ENCODE assay signal across 10 mouse cellular contexts in the genomic region with DNA sequence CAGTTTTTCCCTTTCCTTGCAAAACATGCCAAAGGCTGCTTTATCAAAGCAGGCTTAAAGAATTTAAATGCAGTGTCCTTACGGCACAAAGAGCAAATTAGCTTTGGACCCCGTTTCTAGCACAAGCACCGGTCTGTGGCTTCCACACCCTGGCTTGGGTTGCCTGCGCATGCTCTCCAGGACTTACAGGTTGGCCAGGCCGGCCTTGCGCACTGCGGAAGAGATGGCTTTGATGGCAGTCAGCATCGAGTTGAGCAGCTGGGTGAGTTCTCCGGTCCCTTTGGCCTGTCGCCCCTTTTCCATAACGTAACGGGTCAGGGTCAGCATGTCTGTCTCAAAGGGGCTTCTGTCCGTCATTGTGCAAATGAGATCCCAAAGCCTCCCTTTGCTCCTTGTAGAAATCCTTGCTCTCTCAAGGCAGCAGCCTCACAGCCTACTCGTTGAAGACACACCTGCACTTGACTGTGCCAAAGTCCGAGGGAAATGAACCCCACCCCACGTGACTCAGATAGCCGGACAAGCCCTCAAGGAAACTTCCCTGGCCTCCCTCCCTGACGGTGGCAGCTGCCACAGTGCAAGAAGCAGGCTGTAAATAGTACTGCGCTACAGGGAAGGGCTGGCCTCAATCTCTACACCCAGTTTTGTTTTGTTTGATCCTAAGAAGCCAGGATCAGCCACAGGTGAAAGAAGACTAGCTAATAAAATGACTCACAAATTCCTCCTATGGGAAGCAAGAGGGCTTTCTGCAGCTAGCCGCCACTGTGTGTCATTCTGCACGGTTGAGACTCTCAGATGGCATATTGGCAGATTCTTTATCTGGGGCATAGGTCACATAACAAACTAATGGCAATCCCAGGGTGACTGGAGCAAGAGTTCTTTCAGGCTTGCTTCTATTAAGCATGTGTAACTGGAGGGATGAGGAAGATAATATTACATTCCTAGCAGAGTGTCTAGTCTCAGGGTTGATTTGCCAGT. TPM values are rescaled to one million over a fixed set of nuclear protein-coding genes. Genes with fewer than 3 reads are reported as not detected.
DNase-seq lines count a peak whose midpoint lies in the region; ATAC-seq and TF ChIP-seq lines count a peak whose summit lies in the region.
"Had no signal": no experiment of that assay in that cellular context is flagged by ENCODE, and none has a peak within 500 bp of the region (broad histone marks: within the 10 kb centered on the region; RNA-seq: fewer than 3 reads in every experiment).

A gene (minus strand): TSS at position 482 of the 975 bp plus-strand sequence.

- no peak for TF ChIP-seq EP300 in liver, postnatal 0 days (IDR thresholded peaks at IDR 0.05; ENCODE audit: low read depth)

- H3K4me1 ChIP-seq in liver, postnatal 0 days (ENCODE audit: insufficient read depth) = no peaks in the 10 kb centered on the region
- peaks cover 4% of the 10 kb centered on the region; the same call in 1 of the 2 replicates for H3K4me1 ChIP-seq in liver, embryonic 12.5 days
- peaks cover 19% of the 10 kb centered on the region; the same call in 1 of the 2 replicates for H3K4me1 ChIP-seq in embryonic facial prominence, embryonic 10.5 days
- H3K4me1 ChIP-seq: midbrain, embryonic 13.5 days had no signal

- H3K9ac ChIP-seq in liver, postnatal 0 days (replicated peaks) = no peak within 1 kb of the TSS
- no peak within 1 kb of the TSS for H3K9ac ChIP-seq in liver, embryonic 12.5 days
- H3K9ac ChIP-seq: midbrain, embryonic 13.5 days had no signal

- ATAC-seq in liver, postnatal 0 days = peak; percentile 48
- ATAC-seq in liver, embryonic 12.5 days = no peak
- ATAC-seq in activated CD4-positive, CD25-positive, alpha-beta regulatory T cell, adult 4 months = no peak
- ATAC-seq: midbrain, embryonic 13.5 days had no signal

- H3K4me2 ChIP-seq in liver, postnatal 0 days (ENCODE audit: low read depth, low read length) = no peak within 1 kb of the TSS
- H3K4me2 ChIP-seq in liver, embryonic 12.5 days = no peak within 1 kb of the TSS
- H3K4me2 ChIP-seq: midbrain, embryonic 13.5 days had no signal

- H3K9me3 ChIP-seq in liver, postnatal 0 days (ENCODE audit: low read length) = no peaks in the 10 kb centered on the region
- H3K9me3 ChIP-seq in liver, embryonic 12.5 days (replicated peaks) = no peaks in the 10 kb centered on the region
- no peaks in the 10 kb centered on the region for H3K9me3 ChIP-seq in embryonic facial prominence, embryonic 10.5 days
- H3K9me3 ChIP-seq: midbrain, embryonic 13.5 days had no signal

- 0 out of 2 replicates have a peak, but pooled peaks cover under 1% of the 10 kb centered on the region for H3K36me3 ChIP-seq in liver, postnatal 0 days (replicated peaks; ENCODE audit: insufficient read depth, low read length)
- no peaks in the 10 kb centered on the region for H3K36me3 ChIP-seq in liver, embryonic 12.5 days
- H3K36me3 ChIP-seq in embryonic facial prominence, embryonic 10.5 days (replicated peaks) = no peaks in the 10 kb centered on the region
- H3K36me3 ChIP-seq: midbrain, embryonic 13.5 days had no signal

- H3K27ac ChIP-seq in liver, postnatal 0 days (ENCODE audit: low read depth) = peak within 1 kb of the TSS; percentile 53
- H3K27ac ChIP-seq in liver, embryonic 12.5 days = no peak within 1 kb of the TSS
- H3K27ac ChIP-seq in embryonic facial prominence, embryonic 10.5 days (replicated peaks) = no peak within 1 kb of the TSS
- H3K27ac ChIP-seq: midbrain, embryonic 13.5 days had no signal

- no peak for TF ChIP-seq CTCF in liver, postnatal 0 days (IDR thresholded peaks at IDR 0.05; ENCODE audit: low read depth)

- no peaks in the 10 kb centered on the region for H3K27me3 ChIP-seq in liver, postnatal 0 days (ENCODE audit: insufficient read depth, low read length)
- no peaks in the 10 kb centered on the region for H3K27me3 ChIP-seq in liver, embryonic 12.5 days (replicated peaks)
- no peaks in the 10 kb centered on the region for H3K27me3 ChIP-seq in embryonic facial prominence, embryonic 10.5 days (replicated peaks; ENCODE audit: low read depth, poor library complexity, severe bottlenecking)
- H3K27me3 ChIP-seq: midbrain, embryonic 13.5 days had no signal

- WGBS in liver, postnatal 0 days (ENCODE audit: insufficient replicate concordance) = 71% methylated on average over 21 of the region's 21 CpGs
- 65% methylated on average over 21 of the region's 21 CpGs for WGBS in liver, embryonic 12.5 days (ENCODE audit: insufficient replicate concordance)
- WGBS in embryonic facial prominence, embryonic 10.5 days = 70% methylated on average over 21 of the region's 21 CpGs

- DNase-seq in liver, postnatal 0 days = no peak
- peak; percentile 35 for DNase-seq in heart, adult 8-10 months (ENCODE audit: low spot score)
- peak; percentile 79 for DNase-seq in kidney, postnatal 14 days
- peak; percentile 35 for DNase-seq in urinary bladder, postnatal 25 days (ENCODE audit: low spot score)
- DNase-seq in embryonic facial prominence, embryonic 10.5 days (ENCODE audit: low spot score) = no peak
- DNase-seq in ovary, postnatal 36 days (ENCODE audit: low spot score) = no peak
- DNase-seq: cerebellum, adult 2 months had no signal

- H3K4me3 ChIP-seq in liver, postnatal 0 days (ENCODE audit: low read depth, low read length) = no peak within 1 kb of the TSS
- no peak within 1 kb of the TSS for H3K4me3 ChIP-seq in liver, embryonic 12.5 days
- H3K4me3 ChIP-seq in embryonic facial prominence, embryonic 10.5 days = no peak within 1 kb of the TSS
- H3K4me3 ChIP-seq: midbrain, embryonic 13.5 days had no signal

RNA-seq across cellular contexts. Expression of the gene that starts here (rescaled TPM):
- polyA plus RNA-seq in liver, postnatal 0 days (2015; fragmentation: Nextera tagmentation; extraction: Ambion mirVana) = 0.89 and 1.3 TPM in 2 replicates
- polyA plus RNA-seq in liver, embryonic 12.5 days (2016; fragmentation: Nextera tagmentation; extraction: Ambion mirVana) = not detected in 2 replicates
- 10 to 100 TPM; 22.4 to 35.1 (median 26.2) TPM for total RNA-seq in heart, adult 8-10 months (2022)
- 0.33 and 0.36 TPM in 2 replicates for polyA plus RNA-seq in embryonic facial prominence, embryonic 10.5 days (2016; fragmentation: Nextera tagmentation; extraction: Ambion mirVana)
- not detected for polyA plus RNA-seq in activated CD4-positive, CD25-positive, alpha-beta regulatory T cell, adult 4 months (2017; shearing (Covaris generic))
- polyA plus RNA-seq: cerebellum, adult 2 months; midbrain, embryonic 13.5 days had no signal

Comparison
In these comparisons a context has a peak if more than half of its experiments do, and no peak if none do; other contexts are left out.
1. DNase-seq: peak in heart, adult 8-10 months (single experiment), kidney, postnatal 14 days (single experiment) and urinary bladder, postnatal 25 days (single experiment); none in liver, postnatal 0 days (single experiment), embryonic facial prominence, embryonic 10.5 days (single experiment) and ovary, postnatal 36 days (single experiment).